Mouse (Mus musculus) embryonic fibroblast, embryonic 13.5 days (primary cell): ENCODE measurements around the gene Ppp1r2.

Experiments
- CTCF ChIP-seq: IDR thresholded peaks from 2 replicates; pipeline ENCODE4 v1.5.1; 2011; ENCODE audit warnings: mild to moderate bottlenecking, control low read depth, low read length, moderate library complexity, borderline replicate concordance; ENCODE audit not compliant: insufficient read depth
- POLR2A ChIP-seq: IDR thresholded peaks from 2 replicates; pipeline ENCODE4 v1.6.1; 2011; ENCODE audit warnings: low read depth, mild to moderate bottlenecking, control low read depth, low read length, moderate library complexity

GRCm38 (mm10) chr16:31249401-31249800 is 25.7 kb downstream of the Ppp1r2 start:
- TF ChIP-seq CTCF (no peak), POLR2A (no peak)
